In the genomic region with DNA sequence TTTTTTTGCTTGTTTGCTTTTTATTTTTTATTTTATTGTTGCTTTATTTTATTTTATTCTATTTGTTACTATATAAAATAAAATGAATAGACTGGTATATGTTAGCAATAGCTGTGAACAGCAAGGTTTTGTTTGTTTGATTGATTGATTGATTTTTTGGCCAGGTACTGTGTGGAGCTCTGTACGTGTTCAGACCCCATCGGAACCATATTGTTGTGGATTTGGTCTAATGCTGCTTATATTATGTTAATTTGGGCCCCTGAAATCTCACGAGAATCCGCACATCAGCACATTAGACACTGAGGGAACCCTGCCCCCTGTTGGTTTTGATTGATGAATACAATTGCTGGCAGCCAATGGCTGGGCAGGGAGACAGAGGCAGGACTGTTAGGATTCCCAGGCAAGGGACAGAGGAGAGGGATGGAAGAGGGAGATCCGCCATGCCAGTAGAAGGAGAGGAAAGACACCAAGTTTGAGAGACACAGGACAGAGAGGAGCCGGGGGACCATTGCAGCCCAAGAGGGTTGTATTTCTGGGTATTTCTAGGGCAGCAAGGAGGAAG, we compare ENCODE assay signal across 23 mouse cellular contexts.
DNase-seq lines count a peak whose midpoint lies in the region; ATAC-seq and TF ChIP-seq lines count a peak whose summit lies in the region.
"Had no signal": no experiment of that assay in that cellular context is flagged by ENCODE, and none has a peak within 500 bp of the region (broad histone marks: within the 10 kb centered on the region; RNA-seq: fewer than 3 reads in every experiment).

No protein-coding gene starts in this region.

- no peak overlapping the region for H3K4me2 ChIP-seq in midbrain, embryonic 13.5 days (replicated peaks)
- H3K4me2 ChIP-seq: heart, embryonic 12.5 days had no signal

- no peak for TF ChIP-seq POLR2A in brain, embryonic 14.5 days (IDR thresholded peaks at IDR 0.05; ENCODE audit: borderline replicate concordance, extremely low read depth, insufficient read depth, insufficient read length, poor library complexity, severe bottlenecking)

- H3K27me3 ChIP-seq in midbrain, embryonic 13.5 days = no peaks in the 10 kb centered on the region
- H3K27me3 ChIP-seq: heart, embryonic 12.5 days; Patski had no signal

- H3K9ac ChIP-seq in midbrain, embryonic 13.5 days (replicated peaks) = no peak overlapping the region
- H3K9ac ChIP-seq: heart, embryonic 12.5 days; liver, postnatal 0 days had no signal

- H3K9me3 ChIP-seq in midbrain, embryonic 13.5 days = no peaks in the 10 kb centered on the region
- H3K9me3 ChIP-seq: heart, embryonic 12.5 days; limb, embryonic 10.5 days had no signal

- ATAC-seq in midbrain, embryonic 13.5 days = 0 out of 2 replicates have a peak, but pooled peaks have one; percentile 53
- ATAC-seq in megakaryocyte-erythroid progenitor cell, adult 5-6 weeks (replicated peaks; ENCODE audit: low FRiP score, low TSS enrichment, poor library complexity, severe bottlenecking) = no peak
- ATAC-seq: activated CD4-positive, CD25-positive, alpha-beta regulatory T cell, adult 4 months; liver, postnatal 0 days; Patski had no signal

- no peak overlapping the region for H3K4me3 ChIP-seq in layer of hippocampus, adult 2 months
- H3K4me3 ChIP-seq in midbrain, embryonic 13.5 days (replicated peaks) = no peak overlapping the region
- H3K4me3 ChIP-seq: heart, embryonic 12.5 days; limb, embryonic 10.5 days; myocyte had no signal

- H3K27ac ChIP-seq in layer of hippocampus, adult 2 months = no peak overlapping the region
- H3K27ac ChIP-seq in midbrain, embryonic 13.5 days = no peak overlapping the region
- H3K27ac ChIP-seq: limb, embryonic 10.5 days had no signal

- peak; percentile 8 to 9 for DNase-seq in cerebellum, postnatal 10 days
- DNase-seq in cerebellum, adult 9-11 months = no peak
- no peak for DNase-seq in layer of hippocampus, adult 2 months (ENCODE audit: low spot score in 2 of 2)
- DNase-seq in layer of hippocampus, postnatal 36 days = no peak
- DNase-seq in brain, embryonic 14.5 days (ENCODE audit: low read depth) = peak; percentile 14
- DNase-seq in urinary bladder, postnatal 14 days (ENCODE audit: low spot score) = no peak
- DNase-seq: adrenal gland, postnatal 10 days; cerebellum, adult 18-20 months; gastrocnemius, postnatal 10 days; heart, adult 11 months; heart, postnatal 14 days; kidney, adult 11 months; kidney, postnatal 10 days; liver, postnatal 0 days; lung, postnatal 10 days; thymus, postnatal 14 days had no signal

- no peaks in the 10 kb centered on the region for H3K36me3 ChIP-seq in midbrain, embryonic 13.5 days
- H3K36me3 ChIP-seq: heart, embryonic 12.5 days; limb, embryonic 10.5 days had no signal

- 77% methylated on average over 6 of the region's 6 CpGs for WGBS in midbrain, embryonic 13.5 days

- TF ChIP-seq CTCF in layer of hippocampus, adult 2 months (conservative IDR thresholded peaks at IDR 0.05) = peak; percentile 49
- peak; percentile 10; the same call in 1 of the 2 replicates for TF ChIP-seq CTCF in brain, embryonic 14.5 days (IDR thresholded peaks at IDR 0.05; ENCODE audit: borderline replicate concordance, extremely low read depth, insufficient read depth, insufficient read length)

- H3K4me1 ChIP-seq in midbrain, embryonic 13.5 days (replicated peaks) = no peaks in the 10 kb centered on the region
- H3K4me1 ChIP-seq: heart, embryonic 12.5 days; limb, embryonic 10.5 days had no signal

Comparison
In these comparisons a context has a peak if more than half of its experiments do, and no peak if none do; other contexts are left out.
1. DNase-seq: peak in cerebellum, postnatal 10 days (2 of 2) and brain, embryonic 14.5 days (single experiment); none in cerebellum, adult 9-11 months (single experiment), layer of hippocampus, adult 2 months (0 of 2), layer of hippocampus, postnatal 36 days (0 of 2) and urinary bladder, postnatal 14 days (single experiment).